Mouse (Mus musculus) telencephalon, adult 2 months (tissue): Measurements from ENCODE around the gene Gm20388.
"Not testable (repeated sequence)": the region's sequence is repeated elsewhere in the genome, so short reads cannot be mapped to it uniquely, and the experiment has no call there.

Experiments
- DNase-seq: peaks from one replicate; pipeline ENCODE4 v3.0.0-alpha.2; 2011; ENCODE audit warnings: low read depth, low spot score

Gene Gm20388

DNA sequence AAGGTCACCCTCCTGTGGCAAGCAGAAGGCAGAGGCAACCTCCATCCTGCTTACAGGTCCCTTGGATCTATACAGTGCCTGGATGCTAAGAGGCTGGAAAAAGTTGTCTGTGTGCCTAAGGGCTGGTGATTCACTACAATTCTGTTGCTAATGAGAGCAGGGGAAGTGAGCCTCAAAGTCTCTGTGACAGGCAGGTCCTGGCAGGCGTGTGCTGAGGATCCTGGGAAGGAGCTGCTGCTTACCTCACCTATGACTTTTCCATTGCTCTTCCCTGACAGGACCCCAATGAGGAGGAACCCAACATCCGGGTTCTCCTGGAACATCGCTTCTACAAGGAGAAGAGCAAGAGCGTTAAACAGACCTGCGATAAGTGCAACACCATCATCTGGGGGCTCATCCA lies 3543.3 kb downstream of the Gm20388 start:
- no peak for DNase-seq

- no peak for DNase-seq
Measured at GRCm38 (mm10) chr8:123454559-123454958, 3543.9 kb downstream of the Gm20388 start.

GRCm38 (mm10) chr8:123463651-123464050 lies 3553.0 kb downstream of the Gm20388 start:
- no peak for DNase-seq

- DNase-seq: no peak
Measured at GRCm38 (mm10) chr8:123467476-123467875, 3556.8 kb downstream of the Gm20388 start.

DNA sequence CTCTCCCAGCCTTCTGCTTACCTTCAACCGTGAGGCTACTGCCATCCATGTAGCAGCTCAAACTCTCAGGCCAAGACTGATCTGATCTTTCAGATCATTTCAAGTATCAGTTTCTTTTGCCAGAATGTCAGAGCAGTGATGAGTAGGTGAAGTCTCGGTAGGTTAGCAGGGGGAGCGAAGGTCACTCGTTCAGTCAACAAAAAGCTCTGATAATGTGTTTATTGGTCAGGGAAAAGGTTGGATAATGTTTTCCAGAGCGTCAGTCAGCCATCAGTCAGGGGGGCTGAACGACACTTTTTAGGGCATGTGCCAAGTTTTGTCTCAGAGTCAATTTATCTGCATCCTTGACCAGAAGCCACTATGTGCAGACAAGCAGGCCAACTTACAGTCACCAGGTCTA lies 3562.3 kb downstream of the Gm20388 start:
- DNase-seq: not testable (repeated sequence)

GRCm38 (mm10) chr8:123474549-123474948 lies 3563.9 kb downstream of the Gm20388 start:
- DNase-seq: not testable (repeated sequence)

- no peak for DNase-seq
Measured at GRCm38 (mm10) chr8:123476911-123477736, 3566.5 kb downstream of the Gm20388 start.

GRCm38 (mm10) chr8:123477737-123478258 lies 3567.2 kb downstream of the Gm20388 start, which contains the start of gene Afg3l1:
Gene Afg3l1 (plus strand): TSS chr8:123477903.
- DNase-seq: peak; percentile 73

DNA sequence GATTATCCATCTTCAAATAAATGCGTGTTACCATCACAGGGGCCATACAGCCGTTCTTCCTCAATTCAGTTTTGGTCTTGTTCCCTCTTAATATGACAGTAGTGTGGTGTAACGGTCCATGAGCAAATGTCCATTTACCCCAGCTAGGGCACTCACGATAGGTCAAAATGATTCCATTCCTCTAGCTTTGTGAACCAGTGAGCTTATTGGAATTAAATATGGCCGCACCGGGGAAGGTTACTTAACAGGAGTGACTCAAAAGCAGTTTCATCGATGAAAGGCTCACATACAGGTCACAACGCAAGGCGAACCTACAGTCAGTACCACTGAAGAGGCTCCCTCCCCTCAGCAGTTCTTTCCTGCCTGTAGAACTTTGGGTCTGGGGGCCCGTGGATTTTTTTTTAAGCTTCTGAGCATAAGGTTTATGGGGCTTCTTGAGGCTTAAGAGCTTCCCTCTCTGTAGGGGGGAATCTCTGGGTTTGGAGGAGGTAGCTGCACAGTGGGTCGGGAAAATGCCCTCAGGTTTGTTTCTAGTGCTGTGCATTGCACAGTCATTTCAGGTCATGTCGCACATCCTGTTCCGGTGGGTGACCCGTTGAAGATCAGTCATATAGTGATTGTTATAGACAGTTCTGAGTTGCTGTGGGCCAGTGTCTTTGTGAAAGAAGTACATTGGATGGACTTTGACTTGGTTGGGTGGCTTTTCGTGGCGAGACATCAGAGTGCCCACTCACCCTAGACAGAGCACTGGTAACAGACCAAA lies 3568.0 kb downstream of the Gm20388 start:
- no peak for DNase-seq

DNA sequence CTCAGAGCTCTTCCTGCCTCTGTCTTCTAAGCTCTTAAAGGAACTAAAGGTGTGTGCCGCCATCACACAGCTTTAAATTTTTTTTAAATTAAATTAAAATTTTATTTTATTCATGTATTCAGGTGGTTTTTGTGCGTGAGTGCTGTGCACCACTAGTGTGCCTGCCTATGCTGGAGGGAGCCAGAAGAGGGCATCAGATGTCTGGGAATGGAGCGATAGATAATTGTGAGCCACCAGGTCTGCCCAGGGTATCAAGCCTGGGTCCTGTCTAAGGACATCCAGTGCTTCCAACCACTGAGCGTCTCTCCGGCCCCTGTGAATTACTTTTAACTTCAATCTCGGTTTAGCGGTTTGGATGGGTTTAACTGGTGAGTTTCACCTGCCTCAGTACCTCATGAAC lies 3572.0 kb downstream of the Gm20388 start:
- no peak for DNase-seq

GRCm38 (mm10) chr8:123491280-123492075 lies 3580.8 kb downstream of the Gm20388 start:
- no peak for DNase-seq

GRCm38 (mm10) chr8:123492898-123493297 lies 3582.3 kb downstream of the Gm20388 start:
- DNase-seq: no peak

- no peak for DNase-seq
Measured at GRCm38 (mm10) chr8:123497699-123498098, 3587.1 kb downstream of the Gm20388 start.

DNA sequence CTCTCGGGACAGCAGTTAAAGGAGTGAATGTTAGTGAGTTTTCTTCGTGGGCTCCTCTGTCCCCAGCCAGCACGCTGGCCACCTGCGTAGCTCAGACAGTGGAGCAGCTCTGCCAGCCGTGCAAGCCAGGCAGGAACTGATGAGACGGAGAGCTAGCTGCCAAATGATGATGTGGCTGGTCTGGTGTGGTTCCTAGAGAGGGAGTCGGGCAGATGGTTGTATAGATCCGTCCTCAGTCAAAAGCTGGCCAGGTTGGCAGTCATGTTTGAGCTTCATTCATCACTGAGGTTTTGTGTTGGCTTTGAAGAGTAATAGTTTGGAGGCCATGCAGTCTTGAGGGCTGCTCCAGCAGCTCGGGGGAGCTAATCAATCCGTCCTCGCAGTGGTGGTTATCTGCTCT lies 3588.3 kb downstream of the Gm20388 start:
- no peak for DNase-seq

DNA sequence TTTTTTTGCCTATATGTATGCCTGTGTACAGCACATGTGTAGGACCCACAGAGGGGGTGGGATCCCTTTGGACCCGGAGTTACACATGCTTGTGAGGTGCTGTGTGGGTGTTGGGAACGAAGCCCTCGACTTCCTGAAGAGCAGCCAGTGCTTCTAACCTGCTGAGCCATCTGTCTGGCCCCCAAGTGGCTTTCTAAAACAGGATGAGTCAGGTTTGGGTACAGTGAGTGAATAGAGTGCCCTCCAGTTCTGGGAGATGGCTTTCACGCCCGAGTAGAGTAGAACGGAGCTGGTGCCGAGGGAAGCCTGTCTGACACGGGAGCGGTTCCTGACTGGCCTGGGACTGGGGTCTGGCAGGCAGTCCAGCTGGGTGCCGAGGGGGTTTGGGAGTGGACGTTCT lies 3588.9 kb downstream of the Gm20388 start:
- no peak for DNase-seq

GRCm38 (mm10) chr8:123502192-123502591 lies 3591.6 kb downstream of the Gm20388 start:
- no peak for DNase-seq

GRCm38 (mm10) chr8:123503801-123504467 lies 3593.3 kb downstream of the Gm20388 start:
- DNase-seq: no peak

DNA sequence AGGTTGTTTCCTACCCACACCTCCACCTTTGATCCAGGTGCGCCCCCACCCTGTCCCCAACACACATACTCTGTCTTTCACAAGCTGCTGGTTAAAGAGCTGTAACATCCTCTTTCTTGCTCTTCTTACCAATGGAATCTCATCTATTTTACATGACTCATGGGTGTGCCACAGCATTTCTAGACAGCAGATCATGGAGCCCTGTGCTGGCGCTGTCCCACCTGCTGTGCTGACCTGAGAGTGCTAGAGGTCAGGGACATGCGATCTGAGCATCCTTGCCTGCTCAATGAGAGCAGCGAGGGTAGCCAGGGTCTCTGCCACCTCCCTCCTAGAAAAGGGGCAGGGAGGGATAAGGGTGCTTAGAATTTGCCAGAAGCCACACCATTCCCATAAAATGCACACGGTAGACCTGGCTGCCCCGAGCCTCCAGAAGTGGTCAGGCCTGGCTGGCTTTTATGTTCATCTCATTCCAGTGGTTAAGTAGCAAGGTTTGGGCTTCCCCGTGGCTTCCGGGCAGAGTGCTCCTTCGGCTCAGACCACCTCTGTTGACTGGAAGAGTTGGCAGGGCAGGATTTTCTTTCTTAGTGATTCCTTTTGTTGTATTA lies 3594.1 kb downstream of the Gm20388 start:
- no peak for DNase-seq

DNA sequence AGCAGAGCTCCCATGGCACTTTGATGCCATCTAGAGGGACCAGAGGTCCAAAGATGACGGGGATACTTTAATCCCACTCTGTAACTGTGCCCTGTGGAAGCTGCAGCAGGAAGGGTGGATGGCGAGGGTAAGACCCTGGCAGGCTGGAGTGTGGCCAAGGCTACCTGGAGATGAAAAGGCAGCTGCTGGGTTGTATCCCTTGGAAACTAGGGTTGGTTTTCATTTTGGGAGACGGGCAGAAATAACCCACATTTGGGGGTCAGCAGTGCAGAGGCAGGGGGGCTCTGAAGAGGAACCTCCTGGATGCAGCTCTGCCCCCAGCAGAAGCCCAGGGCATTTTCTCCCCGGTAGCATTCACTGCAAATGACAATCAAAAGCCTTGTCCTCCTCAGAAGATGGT lies 3594.6 kb downstream of the Gm20388 start:
- no peak for DNase-seq

DNA sequence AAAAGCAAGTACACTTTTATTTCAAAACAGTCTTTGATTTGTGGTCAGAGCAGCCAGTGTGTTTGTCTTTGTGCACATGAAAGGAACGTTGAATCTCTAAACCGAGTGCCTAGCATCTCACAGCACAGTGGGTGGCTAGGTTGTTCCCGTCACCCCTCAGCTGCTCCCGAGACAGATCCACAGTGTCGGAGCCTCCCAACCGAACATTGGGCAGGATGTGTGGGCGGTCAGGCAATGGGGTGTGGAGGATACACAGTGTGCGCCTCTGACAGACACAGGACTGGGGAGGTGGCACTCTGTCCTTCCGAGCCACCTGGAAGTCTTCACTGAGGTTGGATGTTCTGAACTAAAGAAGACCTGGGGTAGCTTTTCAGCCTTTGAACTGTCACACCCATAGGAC lies 3595.1 kb downstream of the Gm20388 start:
- DNase-seq: no peak

DNA sequence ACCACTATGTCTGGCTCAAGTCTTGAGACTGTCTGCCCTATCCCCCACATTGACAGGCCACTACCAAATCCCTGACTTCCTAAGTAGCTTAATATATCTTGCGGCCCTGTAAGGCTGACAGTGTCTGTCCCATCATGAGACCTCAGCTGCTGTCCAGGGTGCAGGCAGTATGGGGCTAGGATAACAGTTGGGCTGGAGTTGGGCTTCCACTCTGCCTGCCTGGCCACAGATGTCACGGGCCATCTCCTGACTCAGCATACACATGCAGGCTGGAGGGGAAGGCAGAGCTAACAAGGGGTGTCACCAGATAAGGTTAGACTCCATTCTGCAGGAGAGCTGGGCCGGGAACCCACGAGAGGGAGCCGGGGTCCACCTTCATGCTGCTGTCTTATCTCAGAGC lies 3596.5 kb downstream of the Gm20388 start:
- DNase-seq: no peak
